Mouse (Mus musculus) adipocyte (in vitro differentiated cells): ENCODE results near the gene Mtfr2.

ENCODE experiments used
- DNase-seq: peaks from one replicate; pipeline ENCODE4 v3.0.0-alpha.2; 2016; ENCODE audit warnings: low spot score

Gene Mtfr2

DNA sequence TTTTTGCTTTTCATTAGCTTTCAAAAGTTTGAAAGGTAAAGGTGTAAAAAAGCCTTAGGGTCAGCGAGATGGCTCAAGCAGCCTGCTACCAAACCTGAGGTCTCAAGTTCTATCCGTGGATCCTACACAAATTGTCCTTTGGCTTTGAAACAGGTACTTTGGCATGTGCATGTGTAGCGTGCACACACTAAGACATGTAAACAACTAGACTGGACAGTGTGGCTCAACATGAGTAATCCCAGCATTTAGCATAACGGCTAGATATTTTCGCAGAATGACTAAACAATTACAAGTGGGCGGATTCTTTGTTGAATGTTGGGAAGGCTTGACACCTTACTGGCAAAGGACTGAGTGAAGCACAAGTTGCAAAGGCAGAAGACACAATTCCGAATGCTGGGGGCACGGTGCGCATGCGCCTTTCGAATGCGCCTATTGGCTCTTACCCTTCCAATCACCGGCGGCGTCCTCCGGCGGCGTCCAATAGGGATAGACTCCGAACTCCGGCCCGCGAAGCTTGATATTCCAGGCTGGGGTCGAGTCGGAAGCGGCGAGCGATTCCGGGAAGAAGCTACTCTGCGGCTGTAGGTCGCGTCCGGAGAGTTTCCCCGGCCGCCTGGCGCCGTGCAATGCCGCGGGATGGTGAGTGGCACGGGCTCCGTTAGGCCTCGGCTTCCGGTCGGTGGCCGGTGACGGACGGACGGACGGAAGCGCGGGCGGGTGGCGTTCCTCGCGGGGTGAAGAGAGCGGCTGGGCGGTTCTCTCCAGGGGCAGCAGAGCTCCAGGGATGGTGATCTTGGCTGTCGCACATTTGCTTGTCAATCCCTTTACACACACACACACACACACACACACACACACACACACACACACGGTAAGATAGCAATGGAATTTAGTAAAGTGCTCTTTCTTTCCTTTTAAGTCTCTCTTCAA, at the start of gene Mtfr2:
Mtfr2 (plus strand) TSS at position 486 of the 930 bp plus-strand sequence.
- peak; percentile 95 for DNase-seq

GRCm38 (mm10) chr10:20298152-20298920, 49.2 kb upstream of the Mtfr2 start:
- DNase-seq = no peak

GRCm38 (mm10) chr10:20299114-20299513, 48.5 kb upstream of the Mtfr2 start:
- DNase-seq = no peak

- DNase-seq = no peak
Observed at GRCm38 (mm10) chr10:20310969-20311769, 36.4 kb upstream of the Mtfr2 start.

- DNase-seq = peak; percentile 99
Observed at GRCm38 (mm10) chr10:20311918-20312735, 35.4 kb upstream of the Mtfr2 start, which contains the start of gene Bclaf1. Gene Bclaf1, plus strand, starts transcription at chr10:20312469.

DNA sequence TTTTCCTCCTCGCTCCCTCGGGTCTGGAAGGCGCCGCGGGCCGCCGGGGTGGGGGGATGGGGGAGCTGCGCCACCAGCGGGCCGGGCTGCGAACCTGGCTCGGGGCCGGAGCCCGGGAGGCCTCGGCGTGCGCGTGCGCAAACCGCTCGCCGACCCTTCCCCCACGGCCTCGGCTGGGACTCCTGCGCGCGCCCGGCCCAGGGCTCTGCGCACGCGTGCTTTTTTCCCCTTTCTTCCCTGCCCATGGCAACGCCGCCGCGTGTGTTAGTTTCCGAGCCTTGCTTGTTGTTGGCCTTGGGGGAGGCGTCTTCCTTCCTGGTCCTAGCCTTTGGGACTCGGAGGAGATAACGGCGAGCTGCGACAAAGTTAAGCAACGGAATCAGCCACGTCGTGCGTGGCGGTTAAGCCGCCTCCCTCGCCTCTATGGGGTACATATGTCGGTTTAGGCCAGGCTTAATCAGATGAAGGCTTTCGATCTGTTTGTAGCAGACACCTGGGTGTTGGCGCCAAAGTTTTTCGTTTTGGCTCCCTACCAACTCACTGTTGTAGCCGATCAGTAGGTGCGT, 34.8 kb upstream of the Mtfr2 start:
- DNase-seq = peak; percentile 88

DNA sequence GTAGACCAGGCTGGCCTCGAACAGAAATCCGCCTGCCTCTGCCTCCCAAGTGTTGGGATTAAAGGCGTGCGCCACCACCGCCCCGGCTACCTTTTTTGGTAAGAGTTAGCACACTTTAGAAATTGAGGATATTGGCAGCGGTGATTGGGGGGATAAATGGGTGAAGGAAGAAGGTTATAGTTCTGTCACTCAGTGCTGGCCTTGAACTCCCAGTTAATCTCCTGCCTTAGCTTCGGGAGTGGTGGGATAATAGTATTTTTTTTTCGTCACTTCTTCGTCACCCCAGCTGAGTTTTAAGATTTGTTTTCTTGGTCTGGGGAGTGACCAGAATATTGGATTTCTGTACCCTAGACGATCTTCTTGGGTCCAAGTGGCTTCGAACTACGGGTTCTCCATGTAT, 34.1 kb upstream of the Mtfr2 start:
- DNase-seq = no peak

DNA sequence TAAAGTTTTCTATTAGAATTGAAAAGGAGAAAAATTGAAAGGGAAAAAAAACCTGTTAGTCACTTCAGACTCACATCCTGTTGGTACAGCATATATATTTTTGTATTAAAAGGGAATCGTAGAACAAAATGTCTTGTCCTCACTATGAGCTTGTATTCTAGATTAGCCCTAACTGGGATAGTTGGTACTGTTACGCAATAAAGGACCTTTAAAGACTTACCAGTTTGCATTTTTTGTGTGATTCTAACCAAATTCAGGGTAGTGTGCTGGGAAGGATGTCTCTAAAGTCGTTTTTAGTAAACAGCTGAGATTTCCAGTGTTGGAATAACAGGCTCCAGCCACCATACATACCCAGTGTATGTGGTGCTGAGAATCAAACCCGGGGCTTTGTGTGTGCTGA, 33.6 kb upstream of the Mtfr2 start:
- DNase-seq = no peak

- DNase-seq = no peak
Observed at GRCm38 (mm10) chr10:20314797-20315196, 32.8 kb upstream of the Mtfr2 start.

- no peak for DNase-seq
Observed at GRCm38 (mm10) chr10:20317466-20317865, 30.1 kb upstream of the Mtfr2 start.

DNA sequence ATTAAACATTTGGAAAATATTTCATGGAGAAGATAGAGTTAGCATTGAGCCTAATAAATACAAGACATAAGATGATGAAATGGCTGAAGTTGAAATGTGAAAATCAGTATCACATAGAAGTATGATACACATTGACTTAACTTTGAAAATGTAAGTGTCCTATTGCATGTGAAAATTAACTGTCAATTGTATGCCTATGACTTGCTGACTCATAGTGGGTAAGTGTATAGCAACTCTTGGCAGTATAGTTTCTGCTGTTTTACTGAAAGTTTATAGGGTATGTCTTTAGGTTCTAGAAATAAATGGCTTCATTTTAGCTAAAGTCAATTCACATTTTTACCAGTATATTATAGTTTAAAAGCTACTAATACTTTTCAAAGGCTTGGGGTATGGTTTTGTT, 21.3 kb upstream of the Mtfr2 start:
- no peak for DNase-seq

DNA sequence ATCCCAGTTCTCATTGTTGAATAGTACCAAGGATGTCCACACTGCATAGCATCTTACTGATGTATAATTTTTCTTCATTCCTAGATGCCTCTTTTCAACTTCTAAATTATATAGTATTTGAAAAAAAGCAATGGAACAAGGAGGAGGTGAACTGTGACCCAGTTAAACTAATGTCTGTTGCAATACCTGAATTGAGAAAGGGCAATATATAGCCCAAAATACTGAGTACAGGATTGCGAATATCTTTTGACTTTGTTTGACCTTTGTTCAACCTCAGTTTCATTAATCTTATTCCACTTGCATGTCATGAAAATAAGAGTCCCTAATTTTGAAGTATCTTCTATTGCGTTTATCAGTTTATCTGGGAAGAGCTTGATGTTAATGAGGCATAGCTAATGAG, 16.3 kb upstream of the Mtfr2 start:
- no peak for DNase-seq

GRCm38 (mm10) chr10:20337872-20338271, 9.7 kb upstream of the Mtfr2 start:
- DNase-seq = no peak

DNA sequence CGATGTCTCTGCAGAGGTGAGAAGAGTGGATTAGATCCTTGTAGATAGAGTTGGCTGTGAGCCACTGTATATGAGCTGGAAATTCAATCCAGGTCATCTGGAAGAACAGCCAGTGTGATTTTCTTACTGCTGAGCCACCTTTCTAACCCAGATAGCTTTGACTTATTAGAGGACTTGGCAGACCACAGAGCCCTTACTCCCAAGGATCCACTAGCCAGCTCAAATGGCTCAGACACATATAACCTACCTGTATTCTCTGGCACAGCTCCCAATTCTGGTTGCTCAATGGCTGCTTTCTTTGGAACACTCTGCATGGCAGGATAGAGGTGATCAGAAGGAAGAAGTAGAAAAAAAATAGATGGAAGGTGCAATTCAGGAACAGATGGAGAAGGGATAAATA, 1.8 kb upstream of the Mtfr2 start:
- peak; percentile 29 for DNase-seq

- no peak for DNase-seq
Observed at GRCm38 (mm10) chr10:20348894-20349293, 1.3 kb downstream of the Mtfr2 start.

GRCm38 (mm10) chr10:20361542-20362449, 14.2 kb downstream of the Mtfr2 start:
- peak; percentile 53 for DNase-seq

GRCm38 (mm10) chr10:20362450-20363118, 15.0 kb downstream of the Mtfr2 start:
- DNase-seq = no peak

DNA sequence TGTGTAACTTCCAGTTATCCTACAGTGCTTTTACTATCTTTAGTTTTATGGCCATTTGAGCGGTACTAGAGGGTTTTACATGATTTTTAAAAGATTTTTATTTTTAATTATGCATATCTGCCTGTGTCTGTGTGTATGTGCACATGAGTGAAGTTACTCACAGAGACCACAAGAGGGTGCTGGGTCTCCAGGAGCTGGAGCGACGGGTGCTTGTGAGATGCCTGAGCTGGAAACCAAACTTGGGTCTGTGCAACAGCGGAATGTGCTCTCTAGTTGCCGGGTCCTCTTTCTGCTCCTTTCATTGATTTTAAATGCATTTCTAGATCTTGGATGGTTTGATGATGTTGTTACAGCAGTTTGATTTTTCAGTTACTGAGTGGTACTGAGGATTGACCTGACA, 24.5 kb downstream of the Mtfr2 start:
- no peak for DNase-seq

- no peak for DNase-seq
Observed at GRCm38 (mm10) chr10:20377621-20378020, 30.1 kb downstream of the Mtfr2 start.
